Comparison of ENCODE assay signal across 9 mouse cellular contexts in genomic region chrX:43428855-43429263, GRCm38 (mm10). TPM values are rescaled to one million over a fixed set of nuclear protein-coding genes. Genes with fewer than 3 reads are reported as not detected.
DNase-seq lines count a peak whose midpoint lies in the region; ATAC-seq and TF ChIP-seq lines count a peak whose summit lies in the region.
"Had no signal": no experiment of that assay in that cellular context is flagged by ENCODE, and none has a peak within 500 bp of the region (broad histone marks: within the 10 kb centered on the region; RNA-seq: fewer than 3 reads in every experiment).

Gene Tenm1 (minus strand): TSS chrX:43429126.

- peak within 1 kb of the TSS; percentile 36 for H3K4me3 ChIP-seq in heart, postnatal 0 days (ENCODE audit: low read depth, low read length)
- no peak within 1 kb of the TSS for H3K4me3 ChIP-seq in heart, adult 2 months

- no peak for TF ChIP-seq POLR2A in heart, adult 2 months (IDR thresholded peaks at IDR 0.05; ENCODE audit: insufficient read depth, low read depth, low read length)

- H3K27me3 ChIP-seq in heart, postnatal 0 days (ENCODE audit: control insufficient read depth, insufficient read depth, low read length) = peaks cover 17% of the 10 kb centered on the region
- 0 out of 2 replicates have a peak, but pooled peaks cover 1% of the 10 kb centered on the region for H3K27me3 ChIP-seq in heart, adult 2 months (ENCODE audit: control insufficient read depth, insufficient read depth, low read length)

- peak within 1 kb of the TSS; percentile 56 for H3K4me2 ChIP-seq in heart, postnatal 0 days (ENCODE audit: low read depth, low read length)

- DNase-seq in heart, postnatal 0 days (ENCODE audit: low spot score) = no peak
- no peak for DNase-seq in heart, adult 2 months
- DNase-seq in cerebellum, postnatal 10 days = peak; percentile 76 to 81
- DNase-seq in frontal cortex, postnatal 10 days (ENCODE audit: low spot score in 2 of 2) = peak; percentile 39 to 49
- peak; percentile 44 to 74 for DNase-seq in left cerebral cortex, postnatal 25 days (ENCODE audit: low spot score in 2 of 2)
- DNase-seq in retina, embryonic 14.5 days (ENCODE audit: low spot score) = peak; percentile 49
- no peak for DNase-seq in thymus, postnatal 36 days

- no peaks in the 10 kb centered on the region for H3K9me3 ChIP-seq in heart, postnatal 0 days (replicated peaks; ENCODE audit: control insufficient read depth, low read length)

- H3K9ac ChIP-seq in heart, postnatal 0 days (replicated peaks; ENCODE audit: low read depth, low read length) = no peak within 1 kb of the TSS
- no peak within 1 kb of the TSS for H3K9ac ChIP-seq in heart, adult 2 months (ENCODE audit: low read depth, low read length)

- H3K36me3 ChIP-seq in heart, postnatal 0 days (replicated peaks; ENCODE audit: control insufficient read depth, insufficient read depth, low read length) = no peaks in the 10 kb centered on the region
- H3K36me3 ChIP-seq in heart, adult 2 months (ENCODE audit: control insufficient read depth, insufficient read depth, low read length) = no peaks in the 10 kb centered on the region

- intact Hi-C loops in heart, adult 2 months (cut with DNase I) = no loop called here
- intact Hi-C loops in left cerebral cortex, postnatal 25 days (cut with DNase I) = loop anchor here (5.0 kb wide), 1 partner anchor 872 kb away; no protein-coding TSS in a partner anchor

- H3K27ac ChIP-seq in heart, postnatal 0 days (ENCODE audit: low read depth) = no peak within 1 kb of the TSS
- H3K27ac ChIP-seq in heart, adult 2 months = no peak within 1 kb of the TSS

- ATAC-seq in heart, postnatal 0 days (ENCODE audit: insufficient read depth, low read depth) = no peak
- ATAC-seq in megakaryocyte, adult 5-6 weeks (ENCODE audit: poor library complexity, severe bottlenecking) = no peak

- WGBS in heart, postnatal 0 days = 12% methylated on average over 15 of the region's 22 CpGs
- 25% methylated on average over 22 of the region's 22 CpGs for WGBS in heart, adult 2 months

- TF ChIP-seq EP300 in heart, postnatal 0 days (IDR thresholded peaks at IDR 0.05; ENCODE audit: low read depth) = no peak
- no peak for TF ChIP-seq EP300 in heart, adult 2 months (IDR thresholded peaks at IDR 0.05; ENCODE audit: insufficient read depth, low read depth, low read length)

- H3K4me1 ChIP-seq in heart, postnatal 0 days (ENCODE audit: control insufficient read depth, insufficient read depth) = no peaks in the 10 kb centered on the region
- no peaks in the 10 kb centered on the region for H3K4me1 ChIP-seq in heart, adult 2 months (ENCODE audit: control insufficient read depth, insufficient read depth, low read length)

- no peaks in the 10 kb centered on the region for H3K79me2 ChIP-seq in heart, adult 2 months (replicated peaks; ENCODE audit: control insufficient read depth, insufficient read depth, low read length)

- TF ChIP-seq CTCF in heart, postnatal 0 days (IDR thresholded peaks at IDR 0.05; ENCODE audit: low read depth) = no peak
- TF ChIP-seq CTCF in heart, adult 2 months (IDR thresholded peaks at IDR 0.05) = no peak

RNA-seq across cellular contexts. Expression of gene Tenm1, which starts in this region (rescaled TPM):
- not detected in 2 replicates for total RNA-seq in heart, postnatal 0 days (2014; rRNA removed; ENCODE audit: low replicate concordance)
- polyA plus RNA-seq in heart, postnatal 0 days (2015; fragmentation: Nextera tagmentation; extraction: Ambion mirVana) = not detected in 2 replicates
- under 1 TPM; 0.05 to 0.11 TPM for total RNA-seq in heart, adult 2 months (2021)
- polyA plus RNA-seq in heart, adult 2 months (2012; rRNA removed) = under 0.01 and 0.18 TPM in 2 replicates
- total RNA-seq in left cerebral cortex, postnatal 25 days (2021) = 10 to 100 TPM; 47.3 to 54.6 TPM
- not detected in 2 replicates for total RNA-seq in megakaryocyte, adult 5-6 weeks (2015)
- total RNA-seq in megakaryocyte, adult 5-6 weeks (2017) = not detected in 2 replicates
- total RNA-seq: MEL had no signal

Comparison
In these comparisons a context has a peak if more than half of its experiments do, and no peak if none do; other contexts are left out.
1. RNA of gene Tenm1 (total RNA-seq): 47.3 to 54.6 TPM in left cerebral cortex, postnatal 25 days; 0.05 to 0.11 TPM in heart, adult 2 months, not detected in heart, postnatal 0 days and not detected in megakaryocyte, adult 5-6 weeks; every median in the first group is over 10 times any median in the second.
2. DNase-seq: peak in cerebellum, postnatal 10 days (2 of 2), frontal cortex, postnatal 10 days (2 of 2), left cerebral cortex, postnatal 25 days (2 of 2) and retina, embryonic 14.5 days (single experiment); none in heart, postnatal 0 days (single experiment), heart, adult 2 months (0 of 2) and thymus, postnatal 36 days (0 of 2).